Mouse (Mus musculus) liver, postnatal 0 days (tissue): ENCODE data around the gene 2310033P09Rik.

Source experiments
- CTCF ChIP-seq: sonication (generic); IDR thresholded peaks from 2 replicates; pipeline ENCODE4 v1.5.1; 2016; ENCODE audit warnings: antibody characterized with exemption, low read depth
- EP300 ChIP-seq: IDR thresholded peaks from 2 replicates; pipeline ENCODE4 v1.6.1; 2016; ENCODE audit warnings: antibody characterized with exemption, low read depth, mild to moderate bottlenecking

DNA sequence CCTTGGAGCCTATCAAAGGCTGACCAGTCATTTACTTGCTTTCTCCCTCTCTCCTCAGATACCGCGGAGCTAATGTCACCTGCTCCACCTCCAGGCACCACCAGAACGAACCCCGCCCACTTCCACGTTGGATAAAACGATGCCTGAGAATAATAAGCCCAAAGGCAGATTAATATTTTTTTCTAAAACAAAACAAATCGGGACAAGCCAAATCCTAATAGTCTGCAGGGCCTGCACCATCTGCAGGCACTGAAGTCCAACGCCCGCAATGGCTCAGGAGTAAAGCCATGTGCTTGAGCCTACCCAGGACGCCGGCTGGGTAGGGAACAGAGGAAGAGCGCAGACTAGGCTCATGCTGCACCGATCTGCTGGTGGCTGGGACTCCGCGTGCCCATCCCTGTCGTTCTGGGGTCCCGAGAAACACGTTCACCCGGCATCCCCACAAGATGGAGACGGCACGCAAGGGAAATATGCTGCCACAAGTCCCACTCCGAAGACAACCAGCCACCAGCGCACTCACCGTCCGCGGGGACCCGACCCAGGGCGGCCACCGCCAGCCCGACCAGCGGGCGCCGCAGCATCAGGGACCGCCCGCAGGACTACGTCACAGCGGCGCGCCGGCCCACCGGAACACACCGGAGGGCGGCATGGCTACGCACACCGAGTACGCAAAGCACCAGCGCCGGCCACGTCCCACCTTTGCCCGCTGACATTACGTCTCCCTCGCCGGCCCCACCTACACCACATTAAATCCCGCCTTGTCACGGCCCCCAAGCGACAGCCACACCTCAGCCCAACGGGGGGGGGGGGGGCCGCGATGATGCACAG is 16.7 kb upstream of the 2310033P09Rik start:
- TF ChIP-seq CTCF, result no peak
- peak; percentile 32; the same call in 1 of the 2 replicates for TF ChIP-seq EP300
